Mouse (Mus musculus): ENCODE data around the gene Atf7. TPM values are rescaled to one million over a fixed set of nuclear protein-coding genes. Genes with fewer than 3 reads are reported as not detected.

Atf7 gene
- total and polyA plus RNA-seq, 2 experiments, result 10.1 to 41.1 TPM

- TF ChIP-seq CTCF (IDR thresholded peaks at IDR 0.05; ENCODE audit: low read depth, low read length) (no peak), POLR2A (IDR thresholded peaks at IDR 0.05; ENCODE audit: extremely low read depth, insufficient read depth, low read length) (no peak)
- H3K9ac ChIP-seq (ENCODE audit: low read depth, low read length), result no peak overlapping the region
- H3K36me3 ChIP-seq (ENCODE audit: control insufficient read depth, insufficient read depth, low read length), result peaks cover 7% of the 10 kb centered on the region; the same call in 1 of the 2 replicates
- H3K4me1 ChIP-seq (ENCODE audit: control insufficient read depth, insufficient read depth, low read length), result peaks cover 21% of the 10 kb centered on the region
- WGBS, result 20% methylated on average over 1 of the region's 1 CpGs
- no peak overlapping the region; the same call in 1 of the 2 replicates for H3K4me3 ChIP-seq (ENCODE audit: insufficient read depth, low read depth, low read length)
- H3K27me3 ChIP-seq (ENCODE audit: control insufficient read depth, insufficient read depth, low read length), result no peaks in the 10 kb centered on the region
- DNase-seq (ENCODE audit: extremely low read depth, low read depth, low spot score), result peak; percentile 83
- H3K79me2 ChIP-seq (ENCODE audit: control insufficient read depth, insufficient read depth, low read length), result peaks cover 3% of the 10 kb centered on the region; the same call in 1 of the 2 replicates
- H3K27ac ChIP-seq (replicated peaks; ENCODE audit: insufficient read depth, low read depth, low read length), result peak overlapping the region; percentile 35; the same call in 1 of the 2 replicates
These were observed 62.8 kb downstream of the Atf7 start for GRCm38 (mm10) chr15:102562491-102562890.

GRCm38 (mm10) chr15:102557580-102557979 lies 67.7 kb downstream of the Atf7 start:
- H3K36me3 ChIP-seq (ENCODE audit: control insufficient read depth, insufficient read depth, low read length), result peaks cover 44% of the 10 kb centered on the region

GRCm38 (mm10) chr15:102555581-102555980 lies 69.7 kb downstream of the Atf7 start:
- Histone ChIP-seq H3K9ac (ENCODE audit: low read depth, low read length) (no peak overlapping the region), H3K27ac (replicated peaks; ENCODE audit: insufficient read depth, low read depth, low read length) (no peak overlapping the region), H3K4me1 (ENCODE audit: control insufficient read depth, insufficient read depth, low read length) (no peaks in the 10 kb centered on the region), H3K36me3 (ENCODE audit: control insufficient read depth, insufficient read depth, low read length) (peaks cover 56% of the 10 kb centered on the region), H3K4me3 (ENCODE audit: insufficient read depth, low read depth, low read length) (no peak overlapping the region), H3K27me3 (ENCODE audit: control insufficient read depth, insufficient read depth, low read length) (no peaks in the 10 kb centered on the region), H3K79me2 (ENCODE audit: control insufficient read depth, insufficient read depth, low read length) (no peaks in the 10 kb centered on the region; the same call in 1 of the 2 replicates)
- WGBS, result 95% methylated on average over 1 of the region's 1 CpGs
- TF ChIP-seq POLR2A (IDR thresholded peaks at IDR 0.05; ENCODE audit: extremely low read depth, insufficient read depth, low read length), result no peak
- TF ChIP-seq CTCF (IDR thresholded peaks at IDR 0.05; ENCODE audit: low read depth, low read length), result no peak
- DNase-seq (ENCODE audit: extremely low read depth, low read depth, low spot score), result no peak

More at GRCm38 (mm10) chr15:102557580-102557979, 67.7 kb downstream of the Atf7 start:
- peaks cover 2% of the 10 kb centered on the region; the same call in 1 of the 2 replicates for H3K4me1 ChIP-seq (ENCODE audit: control insufficient read depth, insufficient read depth, low read length)
- TF ChIP-seq POLR2A (IDR thresholded peaks at IDR 0.05; ENCODE audit: extremely low read depth, insufficient read depth, low read length) (no peak), CTCF (IDR thresholded peaks at IDR 0.05; ENCODE audit: low read depth, low read length) (no peak)
- no peak overlapping the region for H3K4me3 ChIP-seq (ENCODE audit: insufficient read depth, low read depth, low read length)
- H3K79me2 ChIP-seq (ENCODE audit: control insufficient read depth, insufficient read depth, low read length), result peaks cover 3% of the 10 kb centered on the region; the same call in 1 of the 2 replicates
- no peak for DNase-seq (ENCODE audit: extremely low read depth, low read depth, low spot score)
- H3K9ac ChIP-seq (ENCODE audit: low read depth, low read length), result no peak overlapping the region
- H3K27me3 ChIP-seq (ENCODE audit: control insufficient read depth, insufficient read depth, low read length), result no peaks in the 10 kb centered on the region
- no peak overlapping the region for H3K27ac ChIP-seq (replicated peaks; ENCODE audit: insufficient read depth, low read depth, low read length)

GRCm38 (mm10) chr15:102552599-102552998 lies 72.7 kb downstream of the Atf7 start:
- H3K79me2 ChIP-seq (ENCODE audit: control insufficient read depth, insufficient read depth, low read length), result no peaks in the 10 kb centered on the region; the same call in none of the 2 replicates
- no peak for TF ChIP-seq POLR2A (IDR thresholded peaks at IDR 0.05; ENCODE audit: extremely low read depth, insufficient read depth, low read length)
- TF ChIP-seq CTCF (IDR thresholded peaks at IDR 0.05; ENCODE audit: low read depth, low read length), result no peak
- H3K36me3 ChIP-seq (ENCODE audit: control insufficient read depth, insufficient read depth, low read length), result peaks cover 55% of the 10 kb centered on the region
- WGBS, result 96% methylated on average over 5 of the region's 5 CpGs
- no peaks in the 10 kb centered on the region for H3K4me1 ChIP-seq (ENCODE audit: control insufficient read depth, insufficient read depth, low read length)
- no peak for DNase-seq (ENCODE audit: extremely low read depth, low read depth, low spot score)
- H3K4me3 ChIP-seq (ENCODE audit: insufficient read depth, low read depth, low read length), result no peak overlapping the region
- H3K9ac ChIP-seq (ENCODE audit: low read depth, low read length), result no peak overlapping the region
- H3K27ac ChIP-seq (replicated peaks; ENCODE audit: insufficient read depth, low read depth, low read length), result no peak overlapping the region
- no peaks in the 10 kb centered on the region for H3K27me3 ChIP-seq (ENCODE audit: control insufficient read depth, insufficient read depth, low read length)

GRCm38 (mm10) chr15:102547478-102547877 lies 77.8 kb downstream of the Atf7 start:
- H3K36me3 ChIP-seq (ENCODE audit: control insufficient read depth, insufficient read depth, low read length), result peaks cover 44% of the 10 kb centered on the region
- H3K27me3 ChIP-seq (ENCODE audit: control insufficient read depth, insufficient read depth, low read length), result no peaks in the 10 kb centered on the region
- no peak overlapping the region for H3K4me3 ChIP-seq (ENCODE audit: insufficient read depth, low read depth, low read length)
- H3K27ac ChIP-seq (replicated peaks; ENCODE audit: insufficient read depth, low read depth, low read length), result no peak overlapping the region
- TF ChIP-seq CTCF (IDR thresholded peaks at IDR 0.05; ENCODE audit: low read depth, low read length) (no peak), POLR2A (IDR thresholded peaks at IDR 0.05; ENCODE audit: extremely low read depth, insufficient read depth, low read length) (no peak)
- no peaks in the 10 kb centered on the region; the same call in none of the 2 replicates for H3K79me2 ChIP-seq (ENCODE audit: control insufficient read depth, insufficient read depth, low read length)
- no peak overlapping the region for H3K9ac ChIP-seq (ENCODE audit: low read depth, low read length)
- WGBS, result 96% methylated on average over 3 of the region's 3 CpGs
- H3K4me1 ChIP-seq (ENCODE audit: control insufficient read depth, insufficient read depth, low read length), result no peaks in the 10 kb centered on the region
- no peak for DNase-seq (ENCODE audit: extremely low read depth, low read depth, low spot score)

- Histone ChIP-seq H3K27me3 (ENCODE audit: control insufficient read depth, insufficient read depth, low read length) (no peaks in the 10 kb centered on the region), H3K36me3 (ENCODE audit: control insufficient read depth, insufficient read depth, low read length) (peaks cover 43% of the 10 kb centered on the region), H3K4me3 (ENCODE audit: insufficient read depth, low read depth, low read length) (no peak overlapping the region), H3K79me2 (ENCODE audit: control insufficient read depth, insufficient read depth, low read length) (no peaks in the 10 kb centered on the region; the same call in none of the 2 replicates), H3K27ac (replicated peaks; ENCODE audit: insufficient read depth, low read depth, low read length) (no peak overlapping the region), H3K9ac (ENCODE audit: low read depth, low read length) (no peak overlapping the region), H3K4me1 (ENCODE audit: control insufficient read depth, insufficient read depth, low read length) (0 out of 2 replicates have a peak, but pooled peaks cover 2% of the 10 kb centered on the region)
- TF ChIP-seq POLR2A (IDR thresholded peaks at IDR 0.05; ENCODE audit: extremely low read depth, insufficient read depth, low read length) (no peak), CTCF (IDR thresholded peaks at IDR 0.05; ENCODE audit: low read depth, low read length) (no peak)
- WGBS, result 78% methylated on average over 3 of the region's 3 CpGs
- DNase-seq (ENCODE audit: extremely low read depth, low read depth, low spot score), result no peak
These were observed 78.4 kb downstream of the Atf7 start for GRCm38 (mm10) chr15:102546677-102547427.

Data from liver, adult 2 months (tissue).